Mouse (Mus musculus): Measurements from ENCODE around the gene Wfikkn2. TPM values are rescaled to one million over a fixed set of nuclear protein-coding genes. Genes with fewer than 3 reads are reported as not detected.

Wfikkn2 gene
- polyA plus RNA-seq, 1 experiment: 0.75 TPM

- WGBS: 20% methylated on average over 3 of the region's 3 CpGs
- DNase-seq: peak; percentile 81 to 86
- Histone ChIP-seq H3K4me3 (replicated peaks; ENCODE audit: insufficient read depth, low read depth, low read length) (peak overlapping the region; percentile 19), H3K27ac (ENCODE audit: insufficient read depth, low read length) (peak overlapping the region; percentile 21), H3K27me3 (ENCODE audit: control insufficient read depth, insufficient read depth, low read length) (no peaks in the 10 kb centered on the region), H3K4me1 (ENCODE audit: control insufficient read depth, insufficient read depth, low read length) (peaks cover 17% of the 10 kb centered on the region)
- no peak for TF ChIP-seq POLR2A (IDR thresholded peaks at IDR 0.05; ENCODE audit: borderline replicate concordance, insufficient read depth, low read length)
- peak; percentile 95 for TF ChIP-seq CTCF (IDR thresholded peaks at IDR 0.05; ENCODE audit: borderline replicate concordance, insufficient read depth, low read depth, low read length)
Measured at GRCm38 (mm10) chr11:94236074-94236473, 9.7 kb downstream of the Wfikkn2 start.

DNA sequence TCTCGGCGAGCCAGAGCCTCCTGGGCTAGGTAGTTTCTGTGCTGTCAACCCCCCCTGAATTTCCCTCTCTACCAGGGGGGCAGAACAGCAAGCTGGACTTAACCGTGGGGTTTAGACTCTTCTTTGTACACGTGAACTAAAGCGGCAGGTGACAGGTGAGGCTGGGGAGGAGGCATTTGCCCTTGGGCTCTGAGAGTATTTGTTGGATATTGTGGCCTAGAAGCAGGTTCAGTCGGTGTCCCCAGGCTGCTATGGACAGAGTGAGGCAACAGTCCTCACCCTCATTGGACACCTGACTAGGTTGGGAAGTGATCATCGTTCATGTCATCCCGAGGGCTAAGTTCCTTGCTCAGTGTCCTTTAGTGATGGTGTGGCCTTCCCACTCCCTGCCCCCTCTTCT is 10.9 kb downstream of the Wfikkn2 start:
- H3K4me1 ChIP-seq (ENCODE audit: control insufficient read depth, insufficient read depth, low read length): peaks cover 22% of the 10 kb centered on the region
- WGBS: 94% methylated on average over 8 of the region's 8 CpGs
- no peak for DNase-seq

GRCm38 (mm10) chr11:94234380-94234779 is 11.4 kb downstream of the Wfikkn2 start:
- no peak overlapping the region for H3K4me3 ChIP-seq (replicated peaks; ENCODE audit: insufficient read depth, low read depth, low read length)
- H3K27me3 ChIP-seq (ENCODE audit: control insufficient read depth, insufficient read depth, low read length): no peaks in the 10 kb centered on the region
- 95% methylated on average over 12 of the region's 12 CpGs for WGBS
- TF ChIP-seq POLR2A (IDR thresholded peaks at IDR 0.05; ENCODE audit: borderline replicate concordance, insufficient read depth, low read length): no peak
- TF ChIP-seq CTCF (IDR thresholded peaks at IDR 0.05; ENCODE audit: borderline replicate concordance, insufficient read depth, low read depth, low read length): no peak
- no peak overlapping the region; the same call in 1 of the 2 replicates for H3K27ac ChIP-seq (ENCODE audit: insufficient read depth, low read length)
- peaks cover 22% of the 10 kb centered on the region for H3K4me1 ChIP-seq (ENCODE audit: control insufficient read depth, insufficient read depth, low read length)
- no peak for DNase-seq

More for the DNA sequence above, 10.9 kb downstream of the Wfikkn2 start:
- H3K27me3 ChIP-seq (ENCODE audit: control insufficient read depth, insufficient read depth, low read length): no peaks in the 10 kb centered on the region
- no peak overlapping the region for H3K27ac ChIP-seq (ENCODE audit: insufficient read depth, low read length)
- H3K4me3 ChIP-seq (replicated peaks; ENCODE audit: insufficient read depth, low read depth, low read length): no peak overlapping the region
- no peak for TF ChIP-seq CTCF (IDR thresholded peaks at IDR 0.05; ENCODE audit: borderline replicate concordance, insufficient read depth, low read depth, low read length)

DNA sequence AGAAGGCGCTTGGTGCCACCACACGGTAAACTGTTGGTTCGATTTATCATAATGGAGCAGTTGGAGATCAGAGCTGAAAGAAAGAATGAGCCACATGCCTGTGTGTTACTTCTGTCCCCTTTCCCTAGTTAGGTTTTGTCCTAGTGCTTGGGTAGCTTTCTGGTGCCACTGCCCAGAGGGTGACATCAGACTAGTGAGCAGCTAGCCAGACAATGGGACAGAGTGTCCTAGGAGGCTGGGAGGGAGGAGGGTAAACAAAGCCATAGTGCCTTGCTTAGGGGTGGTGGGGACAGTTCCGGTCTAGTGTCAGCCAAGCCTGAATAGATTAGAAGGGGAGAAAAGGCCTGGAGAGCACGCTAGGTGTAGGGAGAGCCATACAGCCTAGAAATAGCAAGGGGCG is 12.4 kb downstream of the Wfikkn2 start:
- Histone ChIP-seq H3K4me1 (ENCODE audit: control insufficient read depth, insufficient read depth, low read length) (peaks cover 31% of the 10 kb centered on the region), H3K27ac (ENCODE audit: insufficient read depth, low read length) (peak overlapping the region; percentile 48; the same call in 1 of the 2 replicates), H3K4me3 (replicated peaks; ENCODE audit: insufficient read depth, low read depth, low read length) (no peak overlapping the region), H3K27me3 (ENCODE audit: control insufficient read depth, insufficient read depth, low read length) (no peaks in the 10 kb centered on the region)
- no peak for TF ChIP-seq POLR2A (IDR thresholded peaks at IDR 0.05; ENCODE audit: borderline replicate concordance, insufficient read depth, low read length)
- TF ChIP-seq CTCF (IDR thresholded peaks at IDR 0.05; ENCODE audit: borderline replicate concordance, insufficient read depth, low read depth, low read length): no peak
- 81% methylated on average over 6 of the region's 6 CpGs for WGBS
- DNase-seq: no peak

GRCm38 (mm10) chr11:94231821-94232552 is 13.8 kb downstream of the Wfikkn2 start:
- WGBS: 54% methylated on average over 19 of the region's 19 CpGs
- peaks cover 39% of the 10 kb centered on the region for H3K4me1 ChIP-seq (ENCODE audit: control insufficient read depth, insufficient read depth, low read length)
- DNase-seq: peak in 1 of 2 experiments; percentile 64

GRCm38 (mm10) chr11:94230244-94230643 is 15.6 kb downstream of the Wfikkn2 start:
- DNase-seq: no peak
- Histone ChIP-seq H3K27me3 (ENCODE audit: control insufficient read depth, insufficient read depth, low read length) (no peaks in the 10 kb centered on the region), H3K4me1 (ENCODE audit: control insufficient read depth, insufficient read depth, low read length) (peaks cover 36% of the 10 kb centered on the region), H3K4me3 (replicated peaks; ENCODE audit: insufficient read depth, low read depth, low read length) (no peak overlapping the region), H3K27ac (ENCODE audit: insufficient read depth, low read length) (peak overlapping the region; percentile 49; the same call in 1 of the 2 replicates)
- 96% methylated on average over 8 of the region's 8 CpGs for WGBS
- TF ChIP-seq CTCF (IDR thresholded peaks at IDR 0.05; ENCODE audit: borderline replicate concordance, insufficient read depth, low read depth, low read length): no peak
- TF ChIP-seq POLR2A (IDR thresholded peaks at IDR 0.05; ENCODE audit: borderline replicate concordance, insufficient read depth, low read length): no peak

More at GRCm38 (mm10) chr11:94231821-94232552, 13.8 kb downstream of the Wfikkn2 start:
- Histone ChIP-seq H3K27ac (ENCODE audit: insufficient read depth, low read length) (peak overlapping the region; percentile 57), H3K27me3 (ENCODE audit: control insufficient read depth, insufficient read depth, low read length) (no peaks in the 10 kb centered on the region), H3K4me3 (replicated peaks; ENCODE audit: insufficient read depth, low read depth, low read length) (no peak overlapping the region)
- TF ChIP-seq CTCF (IDR thresholded peaks at IDR 0.05; ENCODE audit: borderline replicate concordance, insufficient read depth, low read depth, low read length) (no peak), POLR2A (IDR thresholded peaks at IDR 0.05; ENCODE audit: borderline replicate concordance, insufficient read depth, low read length) (no peak)

DNA sequence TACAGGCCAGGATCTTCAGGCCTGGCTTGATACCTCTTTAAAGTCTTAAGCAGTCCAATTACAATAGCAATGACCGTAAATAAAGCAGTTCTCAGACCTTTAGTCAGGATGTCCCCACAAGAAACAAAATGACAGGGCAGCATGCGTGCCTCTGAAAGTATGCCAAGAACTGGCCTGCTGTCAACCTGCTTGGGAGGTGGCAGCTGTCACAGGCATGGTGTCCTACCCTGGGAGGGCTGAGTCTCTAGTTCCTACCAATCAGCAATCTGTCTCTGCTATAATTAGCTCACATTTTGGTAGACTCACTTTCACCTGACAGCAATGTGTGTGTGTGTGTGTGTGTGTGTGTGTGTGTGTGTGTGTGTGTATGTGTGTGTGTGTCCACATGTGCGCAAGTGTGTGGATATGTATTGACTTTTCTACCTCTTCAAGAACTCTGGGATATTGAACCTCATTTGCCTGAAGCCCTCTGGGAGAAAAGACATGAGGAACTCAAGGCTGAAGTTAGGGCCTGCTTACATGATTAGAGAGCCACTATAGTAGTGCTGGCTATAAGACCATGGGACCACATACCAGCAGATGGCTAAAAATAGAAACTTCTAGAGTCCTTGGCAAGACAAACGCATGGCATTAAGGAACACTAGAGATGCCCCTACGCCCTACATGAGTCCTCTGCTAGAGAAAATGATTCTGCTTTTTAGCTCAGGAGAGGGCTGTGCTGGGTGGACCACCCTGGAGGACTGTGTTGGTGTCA is 16.4 kb downstream of the Wfikkn2 start:
- TF ChIP-seq POLR2A (IDR thresholded peaks at IDR 0.05; ENCODE audit: borderline replicate concordance, insufficient read depth, low read length) (no peak), CTCF (IDR thresholded peaks at IDR 0.05; ENCODE audit: borderline replicate concordance, insufficient read depth, low read depth, low read length) (no peak)
- peak overlapping the region; percentile 62 for H3K27ac ChIP-seq (ENCODE audit: insufficient read depth, low read length)

More for the DNA sequence above, 16.4 kb downstream of the Wfikkn2 start:
- DNase-seq: peak; percentile 84 to 90
- no peaks in the 10 kb centered on the region for H3K27me3 ChIP-seq (ENCODE audit: control insufficient read depth, insufficient read depth, low read length)
- 30% methylated on average over 5 of the region's 5 CpGs for WGBS
- no peak overlapping the region for H3K4me3 ChIP-seq (replicated peaks; ENCODE audit: insufficient read depth, low read depth, low read length)
- H3K4me1 ChIP-seq (ENCODE audit: control insufficient read depth, insufficient read depth, low read length): peaks cover 36% of the 10 kb centered on the region

All from cerebellum, adult 2 months (tissue).